Mouse (Mus musculus) midbrain, embryonic 11.5 days (tissue): ENCODE data around the gene Rnf7. TPM values are rescaled to one million over a fixed set of nuclear protein-coding genes. Genes with fewer than 3 reads are reported as not detected.
A peak's percentile ranks its signal among the peaks of the same experiment; 100 is the strongest.
"Not testable (repeated sequence)": the region's sequence is repeated elsewhere in the genome, so short reads cannot be mapped to it uniquely, and the experiment has no call there.

Experiments
- ATAC-seq: fragments of 200-750 bp; cut with Nextera tagmentation; 2 replicates; pipeline ENCODE4 v1.8.0; 2017; ENCODE audit warnings: moderate TSS enrichment, moderate library complexity; ENCODE audit not compliant: low FRiP score
- DNase-seq: peaks from one replicate; pipeline ENCODE4 v3.0.0; 2015; ENCODE audit warnings: low spot score; ENCODE audit errors: missing footprints
- H3K27ac ChIP-seq: fragments of 300-500 bp; sonication (generic); 2 replicates; pipeline ENCODE4 v1.5.1; 2014; ENCODE audit warnings: low read depth, low read length
- H3K27me3 ChIP-seq: fragments of 300-500 bp; sonication (generic); 2 replicates; pipeline ENCODE4 v1.6.1; 2014; ENCODE audit warnings: mild to moderate bottlenecking, low read length, moderate library complexity, mixed read lengths; ENCODE audit not compliant: control insufficient read depth, insufficient read depth
- H3K36me3 ChIP-seq: fragments of 300-500 bp; sonication (generic); 2 replicates; pipeline ENCODE4 v1.6.1; 2014; ENCODE audit warnings: mild to moderate bottlenecking, low read length, moderate library complexity, mixed read lengths; ENCODE audit not compliant: control insufficient read depth, insufficient read depth
- H3K4me1 ChIP-seq: fragments of 300-500 bp; sonication (generic); 2 replicates; pipeline ENCODE4 v1.6.1; 2014; ENCODE audit warnings: low read length; ENCODE audit not compliant: control insufficient read depth, insufficient read depth
- H3K4me2 ChIP-seq: fragments of 300-500 bp; sonication (generic); 2 replicates; pipeline ENCODE4 v1.6.1; 2014; ENCODE audit warnings: mild to moderate bottlenecking, moderate library complexity
- H3K4me3 ChIP-seq: fragments of 300-500 bp; sonication (generic); 2 replicates; pipeline ENCODE4 v1.5.1; 2014; ENCODE audit warnings: low read depth, low read length
- H3K9ac ChIP-seq: fragments of 300-500 bp; sonication (generic); 2 replicates; pipeline ENCODE4 v1.6.1; 2014; ENCODE audit warnings: low read length
- H3K9me3 ChIP-seq: fragments of 300-500 bp; sonication (generic); 2 replicates; pipeline ENCODE4 v1.6.1; 2016; ENCODE audit warnings: low read length; ENCODE audit not compliant: control insufficient read depth
- WGBS: fragments of 180-500 bp; shearing (Covaris S2); extraction: QIAGEN DNeasy Blood & Tissue Kit; methylation state at CpG from one replicate; pipeline ENCODE4 v1.1.7; 2014; 5-methylcytosine and 5-hydroxymethylcytosine counted together
- polyA plus RNA-seq: library from polyadenylated mRNA; unstranded; fragments of >200 nt; fragmentation: Nextera tagmentation; extraction: Ambion mirVana; gene quantifications from 2 replicates; pipeline ENCODE4 v1.2.1, GENCODE M21; 2014

The Rnf7 gene
- polyA plus RNA-seq, 1 experiment from 2014 or later, result 294 TPM

DNA sequence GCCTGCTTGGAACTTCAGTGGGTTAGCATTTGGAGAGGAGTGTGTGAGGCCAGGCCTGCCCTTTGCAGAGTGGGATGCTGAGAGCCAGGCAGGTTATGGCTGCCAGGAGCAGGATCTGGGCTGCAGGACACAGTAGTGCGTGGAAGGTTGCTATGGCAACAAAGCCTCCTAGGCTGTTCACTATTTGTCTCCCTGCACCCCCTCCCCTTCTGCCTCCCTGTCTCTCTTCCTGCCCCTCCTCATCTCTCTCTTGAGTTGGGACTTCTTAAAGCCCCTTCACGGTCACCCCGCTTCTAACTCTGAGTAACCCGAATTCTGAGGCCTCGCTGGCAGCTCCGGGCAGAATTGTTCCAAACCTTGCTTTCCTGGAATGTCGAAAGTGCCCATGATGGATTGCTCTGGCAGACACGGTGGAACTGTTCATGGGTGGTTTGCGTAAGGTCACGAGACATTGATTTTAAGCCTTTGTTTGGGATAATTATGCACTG lies 27.6 kb upstream of the Rnf7 start:
- no peaks in the 10 kb centered on the region for H3K9me3 ChIP-seq
- H3K4me3 ChIP-seq, result peak overlapping the region; percentile 11; the same call in 1 of the 2 replicates
- peak overlapping the region; percentile 17 for H3K9ac ChIP-seq
- H3K4me1 ChIP-seq, result peaks cover 6% of the 10 kb centered on the region
- no peaks in the 10 kb centered on the region for H3K36me3 ChIP-seq
- no peak overlapping the region for H3K27ac ChIP-seq
- H3K27me3 ChIP-seq, result no peaks in the 10 kb centered on the region
- ATAC-seq (peak; percentile 92), DNase-seq (peak; percentile 92)
- 26% methylated on average over 10 of the region's 10 CpGs for WGBS
- H3K4me2 ChIP-seq, result peak overlapping the region; percentile 40

- no peaks in the 10 kb centered on the region for H3K36me3 ChIP-seq
- no peak overlapping the region for H3K27ac ChIP-seq
- H3K4me2 ChIP-seq, result no peak overlapping the region
- H3K9ac ChIP-seq, result no peak overlapping the region
- no peak overlapping the region for H3K4me3 ChIP-seq
- H3K9me3 ChIP-seq, result no peaks in the 10 kb centered on the region
- H3K27me3 ChIP-seq, result no peaks in the 10 kb centered on the region
- DNase-seq, result no peak
- ATAC-seq, result no peak
- peaks cover 6% of the 10 kb centered on the region for H3K4me1 ChIP-seq
- 88% methylated on average over 4 of the region's 4 CpGs for WGBS
These were observed 26.7 kb upstream of the Rnf7 start for GRCm38 (mm10) chr9:96505156-96505555.

- WGBS, result 75% methylated on average over 17 of the region's 17 CpGs
These were observed 25.8 kb upstream of the Rnf7 start for GRCm38 (mm10) chr9:96504116-96504895.

GRCm38 (mm10) chr9:96502856-96503610 lies 24.6 kb upstream of the Rnf7 start:
- 80% methylated on average over 6 of the region's 6 CpGs for WGBS
- H3K4me1 ChIP-seq, result peaks cover 6% of the 10 kb centered on the region
- peaks cover 4% of the 10 kb centered on the region; the same call in 1 of the 2 replicates for H3K9me3 ChIP-seq
- H3K27me3 ChIP-seq, result no peaks in the 10 kb centered on the region
- H3K27ac ChIP-seq, result no peak overlapping the region
- no peak overlapping the region for H3K9ac ChIP-seq
- ATAC-seq, result no peak
- H3K4me3 ChIP-seq, result no peak overlapping the region
- DNase-seq, result no peak
- no peaks in the 10 kb centered on the region for H3K36me3 ChIP-seq
- H3K4me2 ChIP-seq, result no peak overlapping the region

More at GRCm38 (mm10) chr9:96504116-96504895, 25.8 kb upstream of the Rnf7 start:
- no peaks in the 10 kb centered on the region for H3K9me3 ChIP-seq
- no peaks in the 10 kb centered on the region for H3K36me3 ChIP-seq
- no peak overlapping the region for H3K9ac ChIP-seq
- H3K27ac ChIP-seq, result no peak overlapping the region
- ATAC-seq (no peak), DNase-seq (no peak)
- no peaks in the 10 kb centered on the region for H3K27me3 ChIP-seq
- H3K4me1 ChIP-seq, result peaks cover 6% of the 10 kb centered on the region
- H3K4me3 ChIP-seq, result no peak overlapping the region
- H3K4me2 ChIP-seq, result no peak overlapping the region

DNA sequence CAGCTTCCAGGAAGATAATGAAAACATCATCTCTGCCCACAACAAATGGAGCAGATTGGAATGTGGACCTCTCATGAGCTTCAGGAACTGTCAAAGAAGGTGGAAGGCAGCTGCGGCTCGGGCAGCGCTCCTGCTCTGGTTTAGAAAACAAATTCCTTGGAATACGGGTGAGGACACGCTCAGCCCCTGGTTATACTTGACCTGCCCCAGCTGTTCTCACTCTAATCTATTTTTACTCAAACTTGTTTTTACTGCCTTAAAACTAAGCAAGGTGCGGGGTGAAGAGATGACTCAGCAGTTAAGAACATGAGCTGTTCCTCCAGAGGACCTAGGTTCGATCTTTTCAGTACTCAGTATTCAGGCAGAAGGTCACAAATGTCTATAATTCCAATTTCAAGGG lies 22.7 kb upstream of the Rnf7 start:
- Histone ChIP-seq H3K27ac (no peak overlapping the region), H3K36me3 (no peaks in the 10 kb centered on the region), H3K4me3 (no peak overlapping the region), H3K9ac (no peak overlapping the region), H3K4me1 (peaks cover 4% of the 10 kb centered on the region), H3K9me3 (peaks cover 4% of the 10 kb centered on the region; the same call in 1 of the 2 replicates), H3K4me2 (no peak overlapping the region), H3K27me3 (no peaks in the 10 kb centered on the region)
- 81% methylated on average over 7 of the region's 7 CpGs for WGBS
- ATAC-seq (no peak), DNase-seq (no peak)

GRCm38 (mm10) chr9:96493212-96493611 lies 14.7 kb upstream of the Rnf7 start:
- 53% methylated on average over 3 of the region's 3 CpGs for whole genome bisulfite sequencing

DNA sequence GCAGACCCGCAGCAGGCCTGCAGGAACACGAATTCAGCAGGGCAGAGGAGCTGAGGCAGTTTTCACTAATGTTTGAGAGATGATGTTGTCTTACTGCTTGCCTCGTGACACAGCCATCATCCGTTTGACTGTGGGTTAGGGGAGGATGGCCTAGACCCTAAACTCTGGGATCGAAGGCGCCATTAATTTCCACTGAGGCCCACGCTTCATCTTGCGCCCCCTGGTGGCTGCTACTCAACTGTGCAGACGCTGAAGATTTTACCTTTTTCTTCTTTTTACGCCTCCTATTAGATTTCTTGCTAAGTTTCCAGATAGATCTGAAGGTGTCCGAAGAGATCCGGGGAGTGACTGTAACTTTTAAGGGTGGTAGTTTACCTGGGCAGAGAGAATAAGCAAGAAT lies 13.3 kb upstream of the Rnf7 start:
- no peak overlapping the region for H3K4me2 ChIP-seq
- H3K4me1 ChIP-seq, result no peaks in the 10 kb centered on the region
- 40% methylated on average over 12 of the region's 12 CpGs for WGBS
- no peak for ATAC-seq
- no peak overlapping the region for H3K27ac ChIP-seq
- H3K36me3 ChIP-seq, result no peaks in the 10 kb centered on the region
- H3K27me3 ChIP-seq, result no peaks in the 10 kb centered on the region
- H3K9ac ChIP-seq, result no peak overlapping the region
- H3K4me3 ChIP-seq, result no peak overlapping the region
- no peaks in the 10 kb centered on the region for H3K9me3 ChIP-seq
- no peak for DNase-seq

More at GRCm38 (mm10) chr9:96493212-96493611, 14.7 kb upstream of the Rnf7 start:
- Histone ChIP-seq H3K27me3 (no peaks in the 10 kb centered on the region), H3K9me3 (no peaks in the 10 kb centered on the region), H3K4me1 (no peaks in the 10 kb centered on the region), H3K27ac (no peak overlapping the region), H3K4me2 (no peak overlapping the region), H3K4me3 (no peak overlapping the region), H3K9ac (no peak overlapping the region), H3K36me3 (no peaks in the 10 kb centered on the region)
- DNase-seq, result no peak
- no peak for ATAC-seq

- not testable (repeated sequence) for H3K4me1 ChIP-seq, H3K4me3 ChIP-seq, ATAC-seq, H3K36me3 ChIP-seq, H3K27me3 ChIP-seq, H3K4me2 ChIP-seq, H3K27ac ChIP-seq, H3K9ac ChIP-seq, H3K9me3 ChIP-seq
- peak; percentile 8 for DNase-seq
- 91% methylated on average over 5 of the region's 5 CpGs for WGBS
These were observed 9.4 kb upstream of the Rnf7 start for GRCm38 (mm10) chr9:96487869-96488268.

GRCm38 (mm10) chr9:96483648-96484047 lies 5.2 kb upstream of the Rnf7 start:
- no peaks in the 10 kb centered on the region for H3K4me1 ChIP-seq
- ATAC-seq (no peak), DNase-seq (peak; percentile 26)
- H3K9ac ChIP-seq, result no peak overlapping the region
- no peak overlapping the region for H3K4me3 ChIP-seq
- no peak overlapping the region for H3K27ac ChIP-seq
- no peaks in the 10 kb centered on the region for H3K36me3 ChIP-seq
- no peaks in the 10 kb centered on the region for H3K9me3 ChIP-seq
- no peak overlapping the region for H3K4me2 ChIP-seq
- H3K27me3 ChIP-seq, result no peaks in the 10 kb centered on the region
- 64% methylated on average over 2 of the region's 2 CpGs for WGBS
